Mouse (Mus musculus) bone marrow macrophage, adult 2 months (primary cell): Measurements from ENCODE around the gene Egln2.

Experiments
- CTCF ChIP-seq: IDR thresholded peaks from 2 replicates; pipeline ENCODE4 v1.5.1; 2012; ENCODE audit warnings: low read depth, mild to moderate bottlenecking, low read length, moderate library complexity
- POLR2A ChIP-seq: IDR thresholded peaks from 2 replicates; pipeline ENCODE4 v1.6.1; 2012; ENCODE audit warnings: mild to moderate bottlenecking, low read depth, low read length, borderline replicate concordance

DNA sequence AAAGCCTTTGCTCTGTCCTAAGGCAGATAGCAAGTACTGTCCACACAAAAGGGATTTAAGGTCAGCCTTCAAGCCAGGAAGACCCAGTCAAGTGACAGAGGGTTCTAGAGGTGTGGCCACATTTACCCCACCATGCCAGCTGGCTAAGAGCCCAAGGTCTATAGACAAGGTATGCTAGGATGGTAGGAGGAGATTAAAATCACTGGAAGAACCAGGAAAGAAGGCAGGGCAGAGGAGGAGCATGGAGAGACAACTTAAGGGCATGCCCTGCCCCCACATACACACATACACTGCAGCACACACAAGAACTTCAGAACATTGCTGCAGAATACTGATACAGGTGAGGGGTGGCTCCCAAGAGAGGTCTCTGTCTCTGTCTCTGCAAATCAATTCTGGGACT is 46.9 kb downstream of the Egln2 start, which contains the start of gene Cyp2f2:
- TF ChIP-seq CTCF (no peak), POLR2A (no peak)
